Mouse (Mus musculus) neural tube, embryonic 10.5 days (tissue): ENCODE data around the gene Cd177.
"Not testable (repeated sequence)": the region's sequence is repeated elsewhere in the genome, so short reads cannot be mapped to it uniquely, and the experiment has no call there.

Source experiments
- DNase-seq: peaks from one replicate; pipeline ENCODE4 v3.0.0-alpha.2; 2017; ENCODE audit warnings: low spot score; ENCODE audit errors: extremely low spot score

Gene Cd177

DNA sequence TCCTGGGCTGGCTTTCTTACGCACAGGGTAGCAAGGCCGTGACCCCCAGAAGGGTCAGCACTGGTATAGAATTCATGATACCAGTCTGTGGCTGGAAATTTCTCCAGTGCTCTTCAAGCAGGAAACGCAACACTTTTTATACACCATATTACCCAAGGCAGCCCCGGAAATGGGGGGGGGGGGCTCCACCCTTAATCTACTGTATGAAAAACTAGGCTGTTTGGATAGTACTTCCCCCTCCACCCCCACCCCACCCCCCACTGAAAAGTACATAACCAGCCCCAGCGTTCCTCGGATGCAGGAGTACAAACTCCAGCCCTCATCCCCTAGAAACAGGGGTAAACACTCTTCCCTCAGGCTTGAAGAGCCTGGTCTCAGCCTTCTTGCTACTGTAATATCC, at the start of gene Cd177:
Gene Cd177 (minus strand): TSS at position 101 of the 400 bp plus-strand sequence.
- no peak for DNase-seq

- DNase-seq: no peak
These were observed 48.9 kb upstream of the Cd177 start for GRCm38 (mm10) chr7:24809041-24809440.

DNA sequence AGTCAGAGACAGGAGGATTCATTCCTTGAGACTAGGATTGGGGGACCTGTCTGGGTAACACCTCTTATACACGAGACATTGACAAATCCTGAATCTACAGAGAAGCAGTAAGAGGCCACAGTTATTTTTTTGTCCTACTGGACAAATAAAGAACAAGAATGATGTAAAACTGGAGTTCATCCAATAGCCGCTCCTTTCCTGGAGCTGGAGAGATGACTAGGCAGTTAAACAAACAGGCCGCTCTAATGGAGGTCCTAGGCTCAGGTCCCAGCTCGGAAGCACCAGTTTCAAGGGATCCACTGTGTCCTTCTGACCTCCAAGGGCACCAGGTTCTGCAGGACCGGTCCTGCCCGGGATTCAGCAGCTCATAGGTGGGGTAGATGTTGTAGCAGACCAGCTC, 44.7 kb upstream of the Cd177 start:
- no peak for DNase-seq

- no peak for DNase-seq
These were observed 42.1 kb upstream of the Cd177 start for GRCm38 (mm10) chr7:24802149-24802767.

DNA sequence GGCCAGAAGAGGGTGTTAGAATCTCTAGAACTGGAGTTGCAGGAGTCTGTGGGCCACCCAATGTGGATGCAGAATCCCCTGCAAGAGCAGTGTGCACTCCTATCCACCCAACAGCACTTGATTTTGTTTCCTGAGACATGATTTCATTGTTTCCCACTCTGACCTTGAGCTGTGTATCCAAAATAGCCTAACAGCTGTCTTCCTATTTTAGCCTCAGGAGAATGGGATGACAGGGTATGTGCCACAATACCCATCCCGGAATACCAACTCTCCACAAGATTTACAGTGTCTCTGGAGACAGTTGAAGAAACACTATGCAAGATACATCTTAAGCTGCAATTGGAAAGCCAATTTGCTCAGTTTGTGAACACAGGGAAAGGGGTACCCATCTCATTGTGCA, 37.8 kb upstream of the Cd177 start:
- no peak for DNase-seq

GRCm38 (mm10) chr7:24776918-24777317, 16.8 kb upstream of the Cd177 start, which contains the start of gene Ceacam10:
TSS of gene Ceacam10 (plus strand) at chr7:24777206.
- DNase-seq: not testable (repeated sequence)

DNA sequence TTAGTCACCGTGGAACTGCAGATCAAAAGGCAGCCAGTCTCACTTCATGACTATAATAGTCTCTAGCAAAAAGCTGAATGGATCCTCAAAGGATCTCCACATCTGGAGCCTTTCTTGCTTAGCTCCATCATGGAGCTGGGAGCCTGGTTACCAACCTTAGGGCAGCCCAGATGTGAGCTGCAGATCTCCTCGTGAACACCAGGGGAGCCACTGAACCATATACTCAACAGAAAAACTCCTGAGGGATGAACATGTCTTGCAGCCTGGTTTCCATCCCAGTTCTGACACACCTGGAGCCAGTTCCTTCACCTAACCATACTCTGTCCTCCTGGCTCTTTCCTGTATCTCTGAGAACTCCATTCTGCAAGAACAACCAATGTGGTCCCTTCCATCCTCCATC, 16.0 kb upstream of the Cd177 start:
- no peak for DNase-seq

GRCm38 (mm10) chr7:24773942-24774535, 13.9 kb upstream of the Cd177 start:
- DNase-seq: no peak

- no peak for DNase-seq
These were observed 11.2 kb upstream of the Cd177 start for GRCm38 (mm10) chr7:24771361-24771760.

DNA sequence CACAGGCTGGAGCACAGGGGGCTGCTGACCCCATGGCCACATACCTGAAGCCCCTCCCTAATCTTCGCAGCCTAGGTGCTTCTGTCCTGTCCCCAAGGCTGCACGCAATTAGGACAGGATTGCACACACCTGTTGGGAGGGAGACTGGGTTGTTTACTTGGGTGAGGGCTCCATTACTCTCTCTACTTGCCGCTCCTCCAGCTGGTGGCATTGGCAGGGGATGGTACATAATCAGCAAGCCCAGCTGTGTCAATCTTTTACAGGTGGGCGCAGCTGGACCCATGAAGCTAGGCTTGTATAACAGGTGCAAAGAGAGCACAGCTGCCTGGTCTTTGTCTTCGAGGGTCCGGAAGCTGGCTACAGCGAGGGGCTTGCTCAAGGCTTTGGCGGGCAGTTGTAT, 2.5 kb upstream of the Cd177 start:
- DNase-seq: no peak

DNA sequence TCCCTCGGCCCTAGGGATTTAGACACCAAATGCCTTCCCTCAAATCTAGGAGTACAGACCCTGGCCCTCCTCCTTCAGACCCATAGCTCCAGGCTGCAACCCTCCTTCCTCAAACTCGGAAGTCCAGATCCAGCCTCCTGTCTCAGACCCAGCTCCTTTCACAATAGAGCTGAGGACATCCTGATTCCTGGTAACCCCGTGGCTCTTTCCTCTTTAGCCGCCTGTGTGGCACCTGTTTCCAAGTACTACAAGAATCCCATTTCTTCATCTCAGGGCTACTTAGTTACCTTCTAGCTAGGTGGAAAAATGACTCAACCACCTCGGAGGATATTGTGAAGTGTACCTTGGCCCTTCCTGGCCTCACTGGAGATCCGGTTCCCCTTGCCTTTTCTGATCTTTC, 1.1 kb upstream of the Cd177 start:
- no peak for DNase-seq

DNA sequence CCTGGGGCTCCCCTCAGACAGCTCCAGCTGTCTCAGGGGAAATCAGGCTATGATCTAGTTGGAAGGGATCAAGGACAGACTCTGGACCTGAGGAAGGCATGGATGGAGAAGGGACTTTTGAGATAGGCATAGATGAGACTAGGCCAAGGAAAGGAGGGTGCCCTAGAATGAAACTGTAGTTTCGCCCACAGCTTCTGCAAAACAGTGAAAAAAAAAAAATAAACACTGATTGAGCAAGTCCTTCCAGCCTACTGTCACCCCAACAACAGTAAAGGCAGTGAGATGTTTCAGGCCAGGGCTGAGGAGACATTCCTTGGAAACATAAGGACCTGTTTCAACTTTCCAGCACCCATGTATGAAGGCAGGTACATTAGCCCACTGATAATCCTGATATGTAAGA, 1.6 kb downstream of the Cd177 start:
- no peak for DNase-seq

DNA sequence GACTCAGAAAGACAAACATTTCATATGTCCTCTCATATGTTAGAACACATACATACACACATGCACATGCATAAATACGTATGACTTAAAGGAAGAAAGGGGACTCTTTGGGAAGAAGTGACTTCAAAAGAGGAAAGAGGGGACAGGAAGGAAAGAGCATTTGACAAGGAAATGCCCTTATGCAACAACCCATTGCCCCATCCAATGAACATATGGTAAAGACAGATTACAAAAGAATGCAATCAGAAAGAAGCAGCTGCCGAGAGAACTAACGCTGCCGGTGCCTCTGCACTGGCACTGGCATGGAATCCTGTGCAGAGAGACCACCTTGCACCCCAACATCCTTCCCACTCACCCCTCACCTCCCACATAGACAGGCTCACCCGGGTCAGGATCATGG, 6.6 kb downstream of the Cd177 start:
- DNase-seq: no peak

- no peak for DNase-seq
These were observed 8.5 kb downstream of the Cd177 start for GRCm38 (mm10) chr7:24751610-24752009.

DNA sequence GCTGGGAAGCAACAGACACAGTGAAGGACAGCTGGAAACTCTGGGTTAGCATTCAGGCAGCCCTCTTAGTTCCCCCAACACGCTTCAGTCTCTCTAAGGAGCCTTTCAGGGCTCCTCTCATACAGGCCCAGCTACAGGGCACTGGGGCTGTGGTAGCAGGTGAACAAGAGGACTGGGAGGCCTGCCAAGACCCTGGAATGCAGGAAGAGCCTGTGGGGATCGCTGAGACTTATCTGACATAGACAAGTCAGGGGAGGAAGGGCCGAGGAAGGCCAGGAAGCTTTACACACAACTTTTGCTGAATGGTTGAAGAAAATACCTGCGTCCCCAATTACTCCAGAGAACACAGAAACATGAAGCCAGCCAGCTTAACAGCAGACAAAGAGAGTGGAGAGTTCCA, 9.4 kb downstream of the Cd177 start:
- DNase-seq: no peak

DNA sequence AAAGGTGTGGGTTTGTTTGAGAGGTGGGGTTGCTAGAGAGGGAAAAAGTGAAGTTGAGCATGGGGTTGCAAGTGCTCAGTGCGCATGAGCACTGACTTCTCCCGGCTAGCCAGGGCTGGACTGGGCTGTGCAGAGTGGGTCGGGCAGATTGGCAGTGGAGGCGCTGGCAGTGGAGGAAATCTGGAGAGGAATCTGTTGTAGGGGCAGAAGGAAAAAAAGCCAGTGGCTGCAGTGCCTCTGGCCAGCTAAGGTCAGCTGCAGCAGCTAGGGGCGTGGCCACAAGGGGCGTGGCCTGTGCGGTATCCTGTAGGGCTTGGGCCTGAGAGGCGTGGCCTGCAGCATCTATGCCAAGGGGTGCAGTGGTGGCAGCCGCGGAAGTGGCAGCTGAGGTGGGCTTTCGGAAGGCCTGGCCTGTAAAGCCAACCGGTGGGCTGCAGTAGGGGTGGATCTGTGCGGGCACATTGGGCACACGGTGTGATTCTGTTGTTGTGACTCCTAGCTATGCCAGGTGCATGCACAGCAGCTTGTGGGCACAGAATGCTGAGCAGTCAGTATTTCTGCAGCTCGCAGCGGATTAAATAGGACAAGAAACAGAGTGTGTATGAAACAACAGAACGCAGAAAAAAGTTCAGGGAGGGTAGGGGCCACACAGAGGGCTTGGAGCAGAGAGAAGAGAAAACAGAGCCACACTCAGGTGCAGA, 24.0 kb downstream of the Cd177 start:
- DNase-seq: peak; percentile 47

DNA sequence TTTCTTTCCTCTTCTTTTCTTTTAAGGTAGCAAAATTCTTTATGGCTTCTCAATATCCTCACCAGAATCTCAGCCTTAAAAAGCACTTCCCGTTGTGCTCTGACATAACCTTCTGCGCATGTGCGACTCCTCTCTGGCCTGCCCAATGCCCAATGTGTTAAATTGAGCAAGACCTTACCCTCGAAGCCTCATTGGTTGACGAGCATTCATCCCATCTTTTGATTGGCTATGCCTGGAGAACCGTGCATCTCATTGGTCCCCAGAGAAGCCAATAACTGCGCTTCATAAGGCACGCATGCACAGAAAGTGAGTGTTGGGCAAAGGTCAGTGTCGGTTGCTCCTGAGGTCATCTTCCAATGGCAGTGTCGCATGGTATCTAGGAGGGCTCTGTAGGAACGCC, 33.3 kb downstream of the Cd177 start, which contains the start of gene Gm4763:
Gene Gm4763 (minus strand): TSS at position 101 of the 400 bp plus-strand sequence.
- DNase-seq: not testable (repeated sequence)

DNA sequence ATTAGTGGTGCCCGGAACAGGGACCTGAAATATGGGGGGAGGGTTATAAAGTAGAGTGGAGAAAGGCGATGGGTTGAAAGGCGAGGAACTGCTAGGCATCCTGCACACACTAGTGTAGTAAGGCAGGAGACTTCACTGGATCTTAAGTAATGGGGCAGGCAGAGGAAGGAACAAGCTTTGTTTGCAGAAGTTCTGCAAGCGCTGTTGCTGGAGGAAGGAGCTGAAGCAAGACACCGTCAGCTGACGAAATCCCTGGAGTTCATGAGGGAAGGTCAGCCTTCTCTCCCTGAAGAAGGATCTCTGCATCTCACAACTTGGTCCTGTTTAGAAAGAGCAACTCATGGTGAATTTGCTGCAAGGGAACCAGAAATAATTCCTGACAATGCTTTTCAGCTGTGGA, 45.1 kb downstream of the Cd177 start:
- no peak for DNase-seq

DNA sequence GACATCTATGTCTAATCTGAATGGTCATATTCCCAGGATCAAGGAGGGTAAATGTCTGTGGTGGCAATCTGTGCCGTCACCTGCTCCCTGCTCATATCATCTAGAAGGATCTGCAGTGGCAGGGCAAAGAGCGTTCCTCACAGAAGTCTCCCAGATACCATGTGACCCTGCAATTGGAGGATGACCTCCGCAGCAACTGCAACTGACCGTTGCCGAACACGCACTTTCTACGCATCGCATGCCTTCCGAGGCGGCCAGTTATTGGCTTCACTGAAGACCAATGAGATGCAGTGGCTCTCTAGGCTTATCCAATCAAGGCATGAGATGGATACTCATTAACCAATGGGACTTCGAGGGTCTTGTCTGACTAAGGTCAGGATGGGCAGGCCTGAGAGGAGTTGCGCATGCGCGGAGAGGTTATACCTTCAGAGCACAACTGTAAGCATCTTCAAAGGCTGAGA, 51.2 kb downstream of the Cd177 start, which contains the start of gene BC049730:
Gene BC049730 (plus strand): TSS at position 411 of the 461 bp plus-strand sequence.
- DNase-seq: no peak

GRCm38 (mm10) chr7:24702841-24703240, 57.3 kb downstream of the Cd177 start:
- DNase-seq: not testable (repeated sequence)

GRCm38 (mm10) chr7:24697891-24698290, 62.2 kb downstream of the Cd177 start:
- DNase-seq: not testable (repeated sequence)
